Mouse (Mus musculus): ENCODE results near the gene Pou4f2.

DNA sequence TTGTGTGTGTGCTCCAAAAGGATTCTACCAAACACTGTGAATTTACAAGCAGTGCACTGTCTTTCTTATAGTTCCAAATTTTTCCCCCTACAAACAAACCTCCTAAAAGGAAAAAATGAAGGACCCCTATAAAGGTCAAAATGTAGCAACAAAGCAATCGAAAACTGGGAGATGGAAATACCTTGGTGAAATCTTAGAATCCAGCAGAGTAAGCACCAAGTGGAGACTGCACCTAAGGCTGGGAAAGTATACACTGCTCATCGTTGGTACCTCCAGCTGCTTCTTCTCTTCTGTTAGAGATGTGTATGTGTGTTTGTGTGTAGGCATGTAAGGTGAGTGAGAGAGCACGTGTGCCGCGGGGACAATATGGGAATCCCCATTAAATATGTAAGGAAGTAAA, 3.1 kb downstream of the Pou4f2 start:
- TF ChIP-seq POLR2A (IDR thresholded peaks at IDR 0.05; ENCODE audit: control insufficient read depth, low read depth, low read length) (no peak), CTCF (IDR thresholded peaks at IDR 0.05; ENCODE audit: control insufficient read depth, insufficient read depth, insufficient replicate concordance, low read depth, low read length) (no peak)

Data from testis, adult 2 months (tissue).